Mouse (Mus musculus) megakaryocyte-erythroid progenitor cell, adult 5-6 weeks (primary cell): ENCODE data around the gene Gm45234. TPM values are rescaled to one million over a fixed set of nuclear protein-coding genes. Genes with fewer than 3 reads are reported as not detected.
"Not testable (repeated sequence)": the region's sequence is repeated elsewhere in the genome, so short reads cannot be mapped to it uniquely, and the experiment has no call there.

Experiments used
- ATAC-seq: replicated peaks from 2 replicates; pipeline ENCODE4 v1.8.0; 2016; ENCODE audit warnings: mild to moderate bottlenecking, inconsistent platforms; ENCODE audit not compliant: severe bottlenecking, poor library complexity, low FRiP score, low TSS enrichment
- total RNA-seq, 2 experiments: library from RNA; stranded (forward) in 1 of 2; stranded (reverse) in 1 of 2; fragments of 200-1000, 215-1000 nt in 1 of 2; fragments of >200 nt in 1 of 2; fragmentation: Nextera tagmentation in 1 of 2; gene quantifications; 2 replicates each; pipeline ENCODE4 v1.2.3; 2014 to 2017

The Gm45234 gene
- not detected in 2 replicates for total RNA-seq (2014; fragmentation: Nextera tagmentation)
- total RNA-seq (2017): not detected in 2 replicates

DNA sequence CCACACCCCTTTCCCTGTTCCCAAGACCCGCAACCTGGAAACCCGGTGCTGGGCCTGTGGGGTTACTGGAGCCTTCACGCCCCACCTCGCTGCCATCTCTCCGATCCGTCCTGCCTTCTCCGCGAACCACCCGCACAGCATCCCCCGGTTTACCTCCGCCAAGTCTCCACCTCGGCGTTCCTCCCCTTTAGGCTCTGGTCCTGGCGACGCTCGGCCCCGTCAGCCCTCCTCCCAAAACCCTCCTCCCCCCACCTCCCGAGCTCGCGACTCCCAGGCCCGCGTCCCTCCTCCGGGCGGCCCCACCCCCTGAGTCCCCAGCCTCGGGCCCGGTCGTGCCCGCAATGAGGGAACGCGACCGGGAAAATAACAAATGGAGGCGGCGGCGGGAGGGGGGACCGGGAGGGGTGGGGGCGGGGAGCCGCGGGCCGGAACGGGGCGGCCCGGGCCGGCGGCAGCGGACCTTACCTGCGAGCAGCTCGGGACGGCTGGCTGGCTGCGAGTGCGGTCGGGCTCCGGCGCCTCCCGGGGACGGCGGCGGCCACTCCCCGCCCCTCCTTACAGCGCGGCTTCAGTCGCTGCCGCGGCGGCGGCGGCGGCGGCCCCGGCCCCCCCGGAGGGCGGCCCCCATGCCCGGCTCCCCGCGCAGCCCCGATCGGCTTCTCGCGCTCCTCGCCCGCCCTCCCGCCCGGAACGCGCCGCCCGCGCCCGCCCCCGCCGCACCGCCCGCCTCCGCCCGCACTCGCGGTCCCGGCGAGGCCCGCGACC is at the start of gene Gm45234, which contains the start of gene Atn1:
Gene Gm45234 (minus strand): TSS at position 191 of the 765 bp plus-strand sequence.
Gene Atn1 (minus strand): TSS at position 694 of the 765 bp plus-strand sequence.
- ATAC-seq: peak; percentile 36

DNA sequence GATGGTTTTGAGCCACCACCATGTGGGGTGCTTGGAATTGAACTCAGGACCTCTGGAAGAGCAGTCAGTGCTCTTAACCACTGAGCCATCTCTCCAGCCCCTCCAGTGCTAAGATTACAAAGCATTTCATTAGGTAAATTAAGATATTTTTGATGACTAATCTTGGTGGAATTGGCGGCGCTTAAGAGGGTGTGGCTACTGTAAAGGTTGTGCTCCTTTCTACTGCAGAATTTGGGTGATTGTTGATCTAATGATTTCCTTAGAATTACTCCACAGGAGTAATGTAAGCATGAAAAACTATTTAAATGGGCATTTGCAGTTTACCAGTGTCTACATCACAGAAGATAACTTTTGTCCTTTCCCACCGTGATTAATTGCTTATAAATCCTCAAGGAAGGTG is 48.5 kb upstream of the Gm45234 start:
- ATAC-seq: no peak

GRCm38 (mm10) chr6:124803691-124804090 is 47.9 kb upstream of the Gm45234 start:
- ATAC-seq: not testable (repeated sequence)

DNA sequence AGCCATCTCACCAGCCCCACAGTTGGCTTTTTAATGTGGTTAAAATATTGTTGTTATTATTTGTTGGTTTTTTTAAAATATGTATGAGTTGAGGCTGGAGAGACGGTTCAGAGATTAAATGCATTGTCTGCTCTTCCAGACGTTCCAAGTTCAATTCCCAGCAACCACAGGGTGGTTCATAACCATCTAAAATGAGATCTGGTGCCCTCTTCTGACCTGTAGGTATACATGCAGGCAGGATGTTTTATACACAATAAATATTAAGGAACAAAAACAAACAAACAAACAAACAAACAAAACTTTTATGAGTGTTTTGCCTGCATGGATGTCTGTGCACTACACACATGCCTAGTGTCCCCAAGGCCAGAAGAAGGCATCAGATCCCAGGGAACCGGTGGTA is 47.2 kb upstream of the Gm45234 start:
- no peak for ATAC-seq

- ATAC-seq: peak; percentile 46
Measured at GRCm38 (mm10) chr6:124802400-124802799, 46.6 kb upstream of the Gm45234 start.

DNA sequence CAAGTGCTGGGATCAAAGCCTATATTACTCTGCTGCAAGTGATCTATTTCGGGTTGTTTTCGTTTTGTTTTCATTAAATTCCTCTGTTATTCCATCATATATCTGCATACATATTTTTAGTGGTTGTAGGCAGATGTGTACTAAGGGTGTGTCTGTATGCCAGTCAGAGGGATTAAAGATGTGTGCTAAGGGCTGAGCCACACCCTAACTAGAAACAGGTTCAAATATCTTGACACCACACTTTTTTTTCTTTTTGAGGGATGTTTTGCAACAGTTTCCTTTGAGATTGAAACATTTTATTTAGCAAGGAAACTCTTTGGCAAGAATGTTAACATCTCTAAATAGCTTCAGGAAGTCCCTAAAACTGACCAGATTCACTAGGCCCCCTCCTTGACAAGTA is 40.4 kb upstream of the Gm45234 start:
- no peak for ATAC-seq

DNA sequence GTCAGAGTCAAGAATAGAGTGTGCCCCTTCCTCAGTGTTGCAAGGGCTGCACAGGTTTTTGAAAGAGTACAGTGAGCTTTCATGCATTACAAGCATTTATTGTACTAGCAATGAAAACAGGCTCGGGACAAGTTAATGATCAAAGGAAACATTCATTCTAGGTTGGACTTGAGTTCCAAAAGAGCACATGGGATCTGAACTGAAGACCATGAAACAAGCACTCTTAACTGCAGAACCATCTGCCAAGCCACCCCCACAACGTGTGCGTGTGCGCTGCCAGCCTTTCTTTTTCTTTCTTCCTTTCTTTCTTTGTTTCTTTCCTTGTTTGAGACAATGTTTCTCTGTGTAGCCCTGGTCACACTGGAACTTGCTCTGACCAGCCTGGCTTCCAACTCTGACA is 40.0 kb upstream of the Gm45234 start:
- peak; percentile 34; the same call in 1 of the 2 replicates for ATAC-seq

- ATAC-seq: no peak
Measured at GRCm38 (mm10) chr6:124791911-124792310, 36.1 kb upstream of the Gm45234 start.

DNA sequence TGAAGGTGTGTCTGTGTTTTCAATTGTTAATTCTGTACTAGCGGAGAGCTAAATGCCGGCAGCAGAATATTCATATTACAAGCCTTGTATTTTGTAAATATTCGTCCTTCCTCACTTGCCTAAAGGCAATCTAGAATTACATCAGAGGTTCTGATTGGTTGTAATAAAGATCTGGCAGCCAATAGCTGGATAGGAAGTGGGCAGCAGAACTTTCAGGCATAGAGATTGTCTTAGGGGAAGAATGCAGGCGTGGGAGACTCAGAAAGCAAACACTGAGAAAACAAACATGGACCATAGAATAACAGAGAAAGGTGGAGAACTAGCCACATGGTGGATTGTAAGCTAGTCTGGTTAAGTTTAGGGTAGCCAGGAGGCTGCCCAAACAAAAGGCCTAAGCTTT is 34.3 kb upstream of the Gm45234 start:
- no peak for ATAC-seq

DNA sequence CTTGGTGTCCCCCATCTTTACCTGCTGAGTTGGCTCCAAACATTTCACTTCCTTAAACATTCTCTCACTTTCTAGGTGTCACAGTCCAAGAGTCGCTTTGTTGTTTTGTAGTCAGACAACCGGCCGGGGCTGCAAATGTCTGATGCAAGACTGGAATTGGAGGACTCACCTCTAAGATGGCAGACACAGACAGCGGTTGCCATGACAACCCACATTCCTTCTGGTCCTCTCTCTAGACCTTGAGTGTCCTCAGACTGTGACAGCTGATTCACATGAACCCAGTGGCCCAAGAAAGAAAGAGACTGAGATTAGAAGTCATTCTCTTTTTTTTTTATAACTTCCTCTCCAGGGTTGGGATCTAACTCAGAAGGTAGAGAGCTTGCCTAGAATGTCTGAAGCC is 33.7 kb upstream of the Gm45234 start:
- ATAC-seq: no peak

DNA sequence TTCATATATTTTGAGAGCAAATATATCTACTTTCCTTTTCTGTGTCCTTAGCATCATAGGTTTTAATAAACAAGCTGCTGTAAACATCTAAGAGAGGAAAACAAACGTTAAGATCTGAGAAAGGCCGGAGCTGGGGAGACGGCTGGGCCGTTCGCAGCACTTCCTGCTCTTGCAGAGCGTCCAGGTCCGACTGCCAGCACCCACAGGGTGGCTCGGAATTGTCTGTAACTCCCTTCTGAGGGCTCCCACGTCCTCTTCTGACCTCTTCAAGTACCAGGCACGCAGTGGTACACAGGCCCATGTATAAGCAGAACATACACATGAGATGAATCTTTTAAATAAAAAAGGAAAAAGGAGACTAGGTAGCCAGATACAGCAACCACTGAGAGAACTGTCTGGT is 31.9 kb upstream of the Gm45234 start:
- ATAC-seq: no peak

DNA sequence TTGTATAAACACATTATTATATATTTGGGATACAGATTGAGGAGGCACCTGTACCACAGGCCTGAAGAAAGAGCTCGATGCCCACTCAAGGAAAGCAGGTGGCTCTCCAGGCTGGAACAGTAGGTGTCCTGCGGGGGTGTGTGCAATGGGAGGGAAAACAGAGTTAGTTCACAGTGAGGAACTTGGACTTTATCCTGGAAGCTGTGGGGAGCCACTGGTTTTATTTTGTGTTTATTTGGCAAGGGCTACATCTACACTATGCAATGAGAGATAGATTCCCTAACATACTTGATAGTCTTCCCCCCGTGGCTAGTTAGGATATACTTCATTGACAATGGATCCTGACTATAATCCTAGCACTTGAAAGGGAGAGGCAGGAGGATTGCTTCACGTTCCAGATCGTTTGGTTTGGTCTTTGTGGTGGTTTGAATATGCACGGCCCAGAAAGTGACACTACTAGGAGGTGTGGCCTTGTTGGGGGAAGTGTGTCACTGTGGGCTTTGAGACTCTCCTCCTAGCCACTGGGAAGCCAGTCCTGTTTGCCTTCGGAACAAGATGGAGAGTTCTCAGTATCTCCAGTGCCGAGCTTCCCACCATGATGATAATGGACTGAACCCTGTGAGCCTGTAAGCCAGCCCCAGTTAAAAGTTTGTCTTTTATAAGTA is 31.1 kb upstream of the Gm45234 start:
- no peak for ATAC-seq

- 0 out of 2 replicates have a peak, but pooled peaks have one; percentile 23 for ATAC-seq
Measured at GRCm38 (mm10) chr6:124782436-124782835, 26.6 kb upstream of the Gm45234 start.

DNA sequence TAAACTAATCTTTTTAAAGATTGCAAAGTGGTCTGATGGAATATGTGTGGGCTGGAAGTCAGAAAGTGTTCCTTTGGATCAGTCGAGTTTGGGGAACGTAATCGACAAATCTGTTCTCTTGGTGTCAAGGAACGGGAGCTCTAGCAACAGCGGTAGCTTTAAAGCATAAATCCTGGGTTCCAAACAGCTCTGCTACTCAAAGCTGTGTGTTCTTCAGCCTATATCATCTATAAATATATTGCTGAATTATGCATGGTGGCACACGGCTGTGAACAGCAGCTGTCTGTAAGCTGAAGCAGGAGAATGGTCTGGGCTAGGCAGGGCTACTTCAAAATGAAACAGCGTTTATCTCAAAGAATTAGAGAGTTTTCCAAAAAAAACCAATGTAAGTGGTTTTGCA is 25.1 kb upstream of the Gm45234 start:
- ATAC-seq: no peak

DNA sequence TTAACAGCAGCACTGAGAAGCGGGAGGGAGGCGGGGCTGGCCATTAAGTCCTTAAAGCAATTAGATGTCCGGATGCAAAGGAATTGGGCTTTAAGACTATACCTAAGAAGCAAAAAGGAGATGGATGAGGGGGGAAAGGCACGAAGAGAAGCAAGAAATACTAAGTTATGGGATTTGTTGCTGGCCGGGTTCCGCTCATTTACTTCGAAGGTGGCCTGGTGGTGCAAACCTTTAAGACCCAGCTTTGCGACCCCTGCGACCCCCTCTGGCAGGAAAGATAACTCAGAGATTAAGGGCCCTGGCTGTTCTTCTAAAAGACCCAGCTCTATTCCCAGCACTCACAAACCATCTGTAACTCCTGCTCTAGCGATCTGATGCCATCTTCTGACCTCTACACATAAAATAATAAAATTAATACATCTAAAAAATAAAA is 24.2 kb upstream of the Gm45234 start:
- ATAC-seq: no peak; the same call in 1 of the 2 replicates

GRCm38 (mm10) chr6:124779222-124779983 is 23.6 kb upstream of the Gm45234 start, which contains the start of gene Lrrc23:
Gene Lrrc23, minus strand, starts transcription at chr6:124779727.
- peak; percentile 73 for ATAC-seq

GRCm38 (mm10) chr6:124770511-124770910 is 14.7 kb upstream of the Gm45234 start:
- no peak for ATAC-seq

DNA sequence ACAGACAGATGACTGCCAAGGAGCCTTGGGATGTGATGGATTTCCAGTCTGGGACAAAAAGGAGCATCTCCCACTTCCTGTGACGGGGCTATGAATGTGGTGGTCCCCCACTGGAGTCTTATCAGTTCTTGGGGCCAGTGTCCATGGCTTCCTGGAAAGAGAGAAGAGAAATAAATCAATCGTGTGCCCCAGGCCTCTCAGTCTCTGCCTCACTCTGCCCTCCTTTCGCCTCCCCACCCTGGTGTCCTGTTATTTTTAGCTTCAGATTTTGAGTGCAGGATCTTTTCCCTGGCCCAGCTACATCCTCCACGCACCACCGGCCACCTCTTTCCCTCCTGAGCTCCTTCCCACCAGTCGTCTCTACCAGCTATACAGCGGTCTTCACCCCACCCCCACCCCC is 14.2 kb upstream of the Gm45234 start:
- ATAC-seq: no peak

GRCm38 (mm10) chr6:124769101-124769765 is 13.4 kb upstream of the Gm45234 start, which contains the start of gene Eno2:
Gene Eno2, minus strand, starts transcription at chr6:124769673.
- ATAC-seq: peak; percentile 58
